Mouse (Mus musculus) MEL (cell line): ENCODE data around the gene Susd6. TPM values are rescaled to one million over a fixed set of nuclear protein-coding genes. Genes with fewer than 3 reads are reported as not detected.

Experiments
- DNase-seq: peaks from one replicate; pipeline ENCODE4 v3.0.0; 2011; ENCODE audit warnings: low read depth, low spot score
- H3K27ac ChIP-seq: 2 replicates; pipeline ENCODE4 v1.5.1; 2012; ENCODE audit warnings: low read depth, mild to moderate bottlenecking, control low read depth, low read length, moderate library complexity; ENCODE audit not compliant: control insufficient read depth
- H3K27me3 ChIP-seq, 2 experiments: fragments of 150-350 bp in 1 of 2; sonication (generic) in 1 of 2; 2 replicates each; pipeline ENCODE4 v1.6.1; 2012; ENCODE audit warnings: low read length in 2 of 2, mild to moderate bottlenecking in 2 of 2, improper control_type of control experiment in 1 of 2, moderate library complexity in 1 of 2; ENCODE audit not compliant: insufficient read depth in 2 of 2, control insufficient read depth in 1 of 2
- H3K36me3 ChIP-seq, 2 experiments: 2 replicates each; pipeline ENCODE4 v1.6.1; 2012 to 2014; ENCODE audit warnings: low read length in 2 of 2, improper control_type of control experiment in 1 of 2, inconsistent platforms in 1 of 2, mild to moderate bottlenecking in 1 of 2; ENCODE audit not compliant: insufficient read depth in 2 of 2, control insufficient read depth in 1 of 2
- H3K4me1 ChIP-seq, 2 experiments: fragments of 150-350 bp in 1 of 2; sonication (generic) in 1 of 2; 2 replicates each; pipeline ENCODE4 v1.6.1; 2012; ENCODE audit warnings: low read length in 2 of 2, improper control_type of control experiment in 1 of 2, mild to moderate bottlenecking in 1 of 2; ENCODE audit not compliant: insufficient read depth in 2 of 2, control insufficient read depth in 1 of 2
- H3K4me3 ChIP-seq, 2 experiments: fragments of 150-350 bp in 1 of 2; sonication (generic) in 1 of 2; 2 replicates each; pipeline ENCODE4 v1.5.1; 2012; ENCODE audit warnings: low read depth in 2 of 2, low read length in 2 of 2, mild to moderate bottlenecking in 2 of 2, moderate library complexity in 2 of 2, control low read depth in 1 of 2, improper control_type of control experiment in 1 of 2; ENCODE audit not compliant: control insufficient read depth in 1 of 2, insufficient read depth in 1 of 2
- H3K79me2 ChIP-seq: 2 replicates; pipeline ENCODE4 v1.6.1; 2012; ENCODE audit warnings: mild to moderate bottlenecking, low read length, moderate library complexity; ENCODE audit not compliant: control insufficient read depth, poor library complexity, insufficient read depth
- H3K9ac ChIP-seq: 2 replicates; pipeline ENCODE4 v1.6.1; 2012; ENCODE audit warnings: low read depth, mild to moderate bottlenecking, control low read depth, low read length, moderate library complexity; ENCODE audit not compliant: control insufficient read depth, poor library complexity, severe bottlenecking
- H3K9me3 ChIP-seq: fragments of 150-350 bp; sonication (generic); replicated peaks from 2 replicates; pipeline ENCODE4 v1.6.1; 2012; ENCODE audit warnings: mild to moderate bottlenecking, low read length, improper control_type of control experiment, moderate library complexity; ENCODE audit not compliant: insufficient read depth
- BHLHE40 ChIP-seq: IDR thresholded peaks from 2 replicates; pipeline ENCODE4 v1.6.1; 2012; ENCODE audit warnings: low read depth, mild to moderate bottlenecking, inconsistent platforms, low read length, improper control_type of control experiment, borderline replicate concordance
- E2F4 ChIP-seq: IDR thresholded peaks from 2 replicates; pipeline ENCODE4 v1.6.1; 2011; ENCODE audit warnings: low read depth, low read length, improper control_type of control experiment, borderline replicate concordance
- ELF1 ChIP-seq: IDR thresholded peaks from 2 replicates; pipeline ENCODE4 v1.6.1; 2014; ENCODE audit warnings: low read depth, mild to moderate bottlenecking, inconsistent platforms, low read length, improper control_type of control experiment, moderate library complexity
- GABPA ChIP-seq: IDR thresholded peaks from 2 replicates; pipeline ENCODE4 v1.6.1; 2012; ENCODE audit warnings: low read depth, mild to moderate bottlenecking, inconsistent platforms, low read length, improper control_type of control experiment, moderate library complexity
- KAT2A ChIP-seq: conservative IDR thresholded peaks from 2 replicates; pipeline ENCODE4 v1.6.1; 2012; ENCODE audit warnings: low read depth, low read length, improper control_type of control experiment, inconsistent platforms
- MAX ChIP-seq: IDR thresholded peaks from 2 replicates; pipeline ENCODE4 v1.6.1; 2011; ENCODE audit warnings: low read length, improper control_type of control experiment
- MAZ ChIP-seq: IDR thresholded peaks from 2 replicates; pipeline ENCODE4 v1.6.1; 2012; ENCODE audit warnings: low read depth, mild to moderate bottlenecking, inconsistent platforms, low read length, improper control_type of control experiment
- MYB ChIP-seq: IDR thresholded peaks from 2 replicates; pipeline ENCODE4 v1.6.1; 2011; ENCODE audit warnings: mild to moderate bottlenecking, low read depth, low read length, improper control_type of control experiment
- NELFE ChIP-seq: IDR thresholded peaks from 2 replicates; pipeline ENCODE4 v1.6.1; 2011; ENCODE audit warnings: low read depth, low read length, improper control_type of control experiment
- POLR2AphosphoS2 ChIP-seq: IDR thresholded peaks from 2 replicates; pipeline ENCODE4 v1.6.1; 2011; ENCODE audit warnings: low read length, improper control_type of control experiment
- RAD21 ChIP-seq: IDR thresholded peaks from 2 replicates; pipeline ENCODE4 v1.6.1; 2011; ENCODE audit warnings: mild to moderate bottlenecking, low read depth, low read length, improper control_type of control experiment
- TAL1 ChIP-seq: IDR thresholded peaks from 2 replicates; pipeline ENCODE4 v1.6.1; 2012; ENCODE audit warnings: mild to moderate bottlenecking, inconsistent platforms, low read length, moderate library complexity, mixed read lengths
- TCF12 ChIP-seq: IDR thresholded peaks from 2 replicates; pipeline ENCODE4 v1.6.1; 2014; ENCODE audit warnings: low read depth, mild to moderate bottlenecking, inconsistent platforms, low read length, improper control_type of control experiment, moderate library complexity
- polyA plus RNA-seq, 2 experiments: library from polyadenylated mRNA; stranded (reverse) in 1 of 2; unstranded in 1 of 2; fragments of >175 nt in 1 of 2; fragments of >200 nt in 1 of 2; gene quantifications; 2 replicates each; pipeline versions ENCODE4 v1.2.1 to v1.2.4; 2012; ENCODE audit warnings: low replicate concordance in 2 of 2, low read depth in 1 of 2; ENCODE audit not compliant: insufficient read length in 2 of 2, insufficient read depth in 1 of 2, missing spikeins in 1 of 2
- total RNA-seq: library from RNA; depleted of rRNA; stranded (reverse); fragments of 300-350 nt; gene quantifications from 2 replicates; pipeline ENCODE4 v1.2.3, GENCODE M21; 2012

Susd6 gene
- total and polyA plus RNA-seq, 3 experiments = 12.2 to 22.4 TPM; not detected in 1

DNA sequence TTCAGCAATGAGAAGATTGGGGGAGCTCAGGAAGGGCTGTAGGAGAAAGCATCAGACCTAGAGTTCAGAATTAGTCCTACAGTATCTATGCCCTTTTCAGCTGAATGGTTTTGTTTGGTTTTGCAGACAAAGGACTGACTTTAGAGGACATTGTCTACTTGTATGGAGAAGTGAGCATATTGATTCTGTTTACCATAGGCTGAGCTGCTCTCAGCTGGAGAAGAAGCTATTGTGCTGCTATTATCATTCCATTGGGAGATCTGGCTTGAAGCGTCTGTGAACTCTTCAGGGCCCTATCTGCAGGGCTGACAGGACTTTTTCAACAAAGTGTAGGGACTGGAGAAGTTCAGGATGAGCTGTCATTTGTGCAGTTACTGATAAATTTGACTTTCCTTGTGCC lies 65.3 kb downstream of the Susd6 start:
- peaks cover 10 to 13% of the 10 kb centered on the region in 2 experiments for H3K36me3 ChIP-seq
- no peak for DNase-seq
- TF ChIP-seq BHLHE40 (no peak), NELFE (no peak), TAL1 (no peak), GABPA (no peak)
- TF ChIP-seq, all 39 proteins: peak for 0
- Histone ChIP-seq H3K9me3 (no peaks in the 10 kb centered on the region), H3K79me2 (peaks cover 2% of the 10 kb centered on the region; the same call in 1 of the 2 replicates), H3K4me3 (no peak overlapping the region), H3K9ac (no peak overlapping the region), H3K4me1 (peaks cover 3 to 6% of the 10 kb centered on the region in 2 experiments; a peak in 3 of 4 replicates), H3K27ac (no peak overlapping the region), H3K27me3 (no peaks in the 10 kb centered on the region)

DNA sequence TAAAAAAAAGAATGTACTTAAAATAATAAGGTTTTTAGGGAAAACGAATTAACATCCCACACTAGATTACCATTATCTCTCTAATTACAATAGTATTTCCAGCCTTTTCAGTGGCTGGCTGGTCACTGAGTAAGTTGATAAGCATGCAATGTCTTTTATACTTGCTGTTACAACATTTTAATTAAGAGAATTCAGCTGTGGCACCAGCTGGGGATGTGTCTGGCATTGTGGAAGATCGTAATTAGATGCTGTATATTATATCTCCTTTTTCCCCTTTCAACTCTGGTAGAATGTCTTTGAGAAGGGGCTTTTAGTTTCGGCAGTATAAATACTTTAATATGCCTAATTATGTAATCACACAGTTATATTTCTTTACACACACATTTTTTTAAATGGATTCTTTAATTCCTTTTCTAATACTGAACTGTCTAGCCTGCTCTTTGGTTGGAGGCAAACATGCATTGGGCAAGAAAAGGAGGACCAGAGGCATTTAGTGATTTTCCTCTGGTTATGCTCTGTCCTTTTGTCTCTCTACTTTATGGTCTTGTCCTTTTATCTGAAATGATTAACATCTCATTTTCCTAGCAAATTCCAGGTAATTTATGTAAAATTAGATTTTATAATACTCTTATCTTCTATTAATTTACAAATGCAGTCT lies 67.5 kb downstream of the Susd6 start:
- no peak for DNase-seq
- no peaks in the 10 kb centered on the region for H3K27me3 ChIP-seq
- no peak for TF ChIP-seq RAD21
- TF ChIP-seq MAZ = no peak
- TF ChIP-seq POLR2AphosphoS2 = no peak
- TF ChIP-seq, all 39 proteins: peak for 0
- no peak overlapping the region for H3K4me3 ChIP-seq
- H3K9ac ChIP-seq = no peak overlapping the region
- H3K36me3 ChIP-seq = peaks cover 7 to 10% of the 10 kb centered on the region in 2 experiments
- peaks cover 0 to 3% of the 10 kb centered on the region in 2 experiments; a peak in 2 of 4 replicates for H3K4me1 ChIP-seq
- H3K79me2 ChIP-seq = peaks cover 2% of the 10 kb centered on the region; the same call in 1 of the 2 replicates
- no peak overlapping the region for H3K27ac ChIP-seq
- no peaks in the 10 kb centered on the region for H3K9me3 ChIP-seq

DNA sequence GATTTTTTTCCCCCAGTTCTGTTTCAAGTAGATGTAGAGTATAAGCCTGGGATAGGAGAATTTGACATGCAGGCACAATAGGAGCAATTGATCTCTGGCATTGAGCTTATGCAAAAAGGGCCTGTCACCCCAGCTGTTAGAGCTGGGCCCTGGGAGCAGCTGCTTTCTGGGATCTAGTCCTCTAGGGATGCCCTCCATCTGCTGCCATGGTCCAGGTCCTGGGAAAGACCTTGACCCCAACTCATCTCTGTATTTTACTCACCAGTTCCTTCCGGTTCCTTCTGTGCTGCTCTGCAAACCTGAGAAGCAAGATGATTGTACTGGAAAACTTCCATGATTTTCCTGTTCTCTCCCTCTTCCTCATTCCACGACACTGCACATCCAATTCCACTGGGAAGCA lies 68.0 kb downstream of the Susd6 start:
- Histone ChIP-seq H3K4me1 (peaks cover 0 to 3% of the 10 kb centered on the region in 2 experiments; a peak in 2 of 4 replicates), H3K27me3 (no peaks in the 10 kb centered on the region), H3K9me3 (no peaks in the 10 kb centered on the region), H3K79me2 (peaks cover 2% of the 10 kb centered on the region; the same call in 1 of the 2 replicates), H3K4me3 (no peak overlapping the region), H3K9ac (no peak overlapping the region), H3K36me3 (peaks cover 7 to 8% of the 10 kb centered on the region in 2 experiments), H3K27ac (no peak overlapping the region)
- no peak for TF ChIP-seq MYB
- no peak for TF ChIP-seq BHLHE40
- TF ChIP-seq TCF12 = no peak
- no peak for TF ChIP-seq ELF1
- TF ChIP-seq E2F4 = no peak
- TF ChIP-seq KAT2A = no peak
- TF ChIP-seq MAX = no peak
- DNase-seq = no peak
